Mouse (Mus musculus) cerebellum, adult 2 months (tissue): Measurements from ENCODE around the gene Wnt2b.

Experiments used
- CTCF ChIP-seq: fragments of 200-500 bp; IDR thresholded peaks from 2 replicates; pipeline ENCODE4 v1.5.1; 2011; ENCODE audit warnings: low read depth, mild to moderate bottlenecking, control low read depth, low read length, moderate library complexity, borderline replicate concordance; ENCODE audit not compliant: insufficient read depth
- POLR2A ChIP-seq: fragments of 200-500 bp; IDR thresholded peaks from 2 replicates; pipeline ENCODE4 v1.6.1; 2011; ENCODE audit warnings: low read length, control low read depth, borderline replicate concordance; ENCODE audit not compliant: insufficient read depth

DNA sequence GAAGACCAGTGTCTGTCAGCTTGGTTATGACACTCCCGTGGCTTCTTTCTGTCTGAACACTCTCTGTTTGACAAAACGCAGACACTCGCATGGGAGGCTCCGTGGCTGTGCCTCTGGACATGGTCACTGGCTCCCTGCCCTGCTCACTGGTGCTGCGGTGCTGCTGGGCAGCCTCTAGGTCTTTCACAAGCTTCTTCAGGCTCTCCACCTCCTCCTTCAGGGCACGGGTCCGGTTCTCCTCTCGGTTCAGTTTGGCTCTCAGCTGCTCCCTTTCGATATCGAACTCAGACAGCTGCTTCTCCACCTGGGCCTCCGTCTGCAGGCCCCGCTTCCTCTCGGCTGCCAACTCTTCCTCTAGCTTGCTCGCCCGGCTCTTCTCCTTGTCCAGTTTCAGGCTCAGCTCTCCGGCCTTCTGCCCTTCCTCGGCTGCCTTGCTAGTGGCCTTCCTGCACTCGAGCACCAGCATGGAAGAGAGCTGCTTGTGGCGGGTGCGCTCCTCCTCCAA is 43.9 kb upstream of the Wnt2b start:
- TF ChIP-seq CTCF: no peak
- TF ChIP-seq POLR2A: no peak
